Mouse (Mus musculus) adrenal gland, postnatal 14 days (tissue): ENCODE measurements around the gene Mrpl2. TPM values are rescaled to one million over a fixed set of nuclear protein-coding genes. Genes with fewer than 3 reads are reported as not detected.

Source experiments
- DNase-seq: peaks from one replicate; pipeline ENCODE4 v3.0.0; 2021; ENCODE audit warnings: mixed read lengths
- total RNA-seq: library from RNA; stranded (reverse); gene quantifications from 2 replicates; pipeline ENCODE4 v1.2.3, GENCODE M21; 2021

The Mrpl2 gene
- total RNA-seq, 1 experiment from 2014 or later, result 134 TPM

- no peak for DNase-seq
Measured at GRCm38 (mm10) chr17:46627409-46627808, 18.6 kb upstream of the Mrpl2 start.

DNA sequence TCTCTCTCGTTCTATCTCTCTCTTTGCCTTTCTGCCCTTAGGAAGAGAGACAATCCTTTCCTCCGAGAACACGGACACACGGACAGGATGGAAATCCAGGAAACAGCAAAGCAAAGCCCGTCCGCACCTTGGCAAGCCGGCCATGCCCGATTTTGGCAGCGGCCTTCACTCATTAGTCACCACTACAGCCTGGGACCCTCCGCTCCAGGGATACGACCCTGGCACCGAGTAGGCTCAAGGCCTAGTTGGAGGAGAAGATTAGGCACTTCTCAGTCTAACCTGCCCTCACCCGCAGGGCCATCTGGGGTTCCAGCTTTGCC, 17.6 kb upstream of the Mrpl2 start:
- DNase-seq, result no peak

DNA sequence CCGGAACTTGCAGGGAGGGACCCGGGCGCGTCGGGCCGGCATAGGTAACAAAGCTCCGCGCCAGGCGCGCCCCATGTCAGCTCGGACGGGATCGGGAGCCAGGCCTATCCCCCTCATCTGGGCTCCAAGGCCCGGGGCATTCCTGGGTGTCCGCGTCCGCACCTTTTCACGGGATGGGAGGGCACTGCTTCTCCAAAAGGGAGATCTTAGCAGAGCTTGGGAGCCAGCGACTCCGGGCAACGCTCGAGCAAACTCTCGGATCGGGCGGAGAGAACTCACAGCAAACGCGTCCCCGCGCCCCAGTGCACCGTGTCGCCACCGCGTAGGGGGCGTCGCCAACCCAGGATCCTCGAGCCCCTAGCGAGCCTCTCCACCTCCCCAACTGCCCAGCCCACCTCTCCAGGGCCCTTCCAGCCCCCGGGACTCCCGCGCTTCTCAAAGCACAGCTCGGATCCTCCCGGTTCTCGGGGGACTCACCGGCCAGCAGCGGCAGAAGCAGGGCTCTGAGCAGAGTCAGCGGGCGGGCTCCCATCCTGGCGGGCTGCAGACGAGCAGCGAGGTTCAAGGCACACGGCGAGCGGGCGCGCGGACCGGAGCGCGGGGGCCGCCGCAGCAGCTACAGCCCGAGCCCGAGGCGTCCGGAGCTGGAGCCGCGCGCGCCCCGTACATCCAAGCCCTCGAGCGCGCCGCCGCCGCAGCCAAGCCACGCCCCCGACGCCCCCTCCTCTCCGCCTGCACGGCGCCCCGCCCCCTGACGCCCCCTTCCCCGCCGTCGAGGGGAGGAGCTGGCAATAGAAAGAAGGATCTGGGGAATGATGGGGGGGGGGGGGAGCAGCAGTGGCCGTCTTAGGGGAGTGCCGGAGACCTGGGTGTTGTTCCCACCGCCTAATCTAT, 17.0 kb upstream of the Mrpl2 start, which contains the start of gene Ptk7:
Gene Ptk7 (minus strand): TSS at position 714 of the 894 bp plus-strand sequence.
- peak; percentile 80 for DNase-seq

- peak; percentile 45 for DNase-seq
Measured at GRCm38 (mm10) chr17:46629685-46630441, 16.2 kb upstream of the Mrpl2 start.

GRCm38 (mm10) chr17:46636831-46637523, 9.1 kb upstream of the Mrpl2 start:
- peak; percentile 77 for DNase-seq

GRCm38 (mm10) chr17:46639929-46640328, 6.1 kb upstream of the Mrpl2 start:
- no peak for DNase-seq

GRCm38 (mm10) chr17:46642060-46642459, 4.0 kb upstream of the Mrpl2 start:
- no peak for DNase-seq

GRCm38 (mm10) chr17:46644152-46644805, 1.8 kb upstream of the Mrpl2 start:
- DNase-seq, result no peak

GRCm38 (mm10) chr17:46644916-46645475, 1.0 kb upstream of the Mrpl2 start:
- peak; percentile 87 for DNase-seq

DNA sequence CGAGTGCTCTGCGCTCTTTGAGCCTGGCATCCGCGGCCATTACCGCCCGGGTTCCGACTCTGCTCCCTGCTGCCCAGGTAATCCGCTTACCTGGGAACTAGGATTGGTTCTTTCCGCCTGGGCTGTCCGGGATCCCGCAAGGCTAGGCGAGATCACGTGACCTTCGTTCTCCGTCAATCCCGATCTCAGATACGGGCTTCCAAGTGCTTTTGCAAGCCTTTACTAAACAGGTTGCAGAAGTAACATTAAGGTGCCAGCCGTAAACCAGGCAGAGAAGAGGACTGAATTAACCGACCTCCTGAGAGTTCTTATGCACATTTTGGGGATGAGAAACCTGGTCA, 263 bp downstream of the Mrpl2 start:
- DNase-seq, result no peak

DNA sequence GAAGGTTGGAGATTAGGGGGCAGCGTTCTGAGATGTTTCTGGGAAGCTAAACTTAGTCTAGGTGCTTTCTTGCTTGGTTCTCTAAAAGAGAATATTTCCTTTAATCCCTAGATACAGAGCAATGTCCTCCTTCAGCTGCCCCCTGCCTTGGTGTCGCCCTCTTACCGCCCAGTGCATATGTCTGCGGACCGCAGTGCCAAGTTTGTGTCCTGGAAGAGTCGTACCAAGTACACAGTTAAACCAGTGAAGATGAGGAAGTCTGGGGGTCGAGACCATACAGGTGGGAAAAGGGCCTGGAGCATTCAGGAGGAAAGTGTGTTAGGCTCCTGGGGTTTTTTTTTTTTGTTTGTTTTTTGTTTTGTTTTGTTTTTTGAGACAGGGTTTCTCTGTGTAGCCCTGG, 1.2 kb downstream of the Mrpl2 start:
- DNase-seq, result no peak

DNA sequence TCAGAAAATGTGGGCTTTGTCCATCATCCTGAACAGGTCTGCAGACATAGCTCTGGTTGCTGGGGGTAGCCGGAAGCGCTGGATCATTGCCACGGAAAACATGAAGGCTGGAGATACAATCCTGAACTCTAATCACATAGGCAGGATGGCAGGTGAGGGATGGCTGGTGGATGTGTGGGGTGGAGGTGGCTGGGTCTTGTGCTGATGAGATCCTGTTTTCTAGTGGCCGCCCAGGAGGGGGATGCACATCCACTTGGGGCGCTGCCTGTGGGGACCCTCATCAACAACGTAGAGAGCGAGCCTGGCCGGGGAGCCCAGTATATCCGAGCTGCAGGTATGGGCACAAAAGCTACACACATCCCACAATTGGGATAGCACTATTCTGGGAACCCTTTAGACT, 2.4 kb downstream of the Mrpl2 start:
- no peak for DNase-seq

DNA sequence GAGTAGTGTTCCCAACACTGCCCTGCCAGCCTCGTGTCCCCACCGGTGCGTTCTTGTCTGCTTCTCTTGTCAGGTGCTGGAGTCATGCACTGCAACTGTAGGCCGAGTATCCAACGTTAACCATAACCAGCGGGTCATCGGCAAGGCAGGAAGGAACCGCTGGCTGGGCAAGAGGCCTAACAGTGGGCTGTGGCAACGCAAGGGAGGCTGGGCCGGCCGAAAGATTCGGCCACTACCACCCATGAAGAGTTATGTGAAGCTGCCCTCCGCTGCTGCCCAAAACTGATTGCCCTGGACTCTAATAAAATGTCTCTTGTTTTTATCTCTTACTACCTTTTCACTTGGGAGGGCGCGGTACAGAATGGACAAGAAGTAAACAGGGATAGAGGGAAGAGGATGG, 3.8 kb downstream of the Mrpl2 start:
- peak; percentile 35 for DNase-seq

GRCm38 (mm10) chr17:46650232-46651031, 4.4 kb downstream of the Mrpl2 start, which contains the start of gene Cul7:
Cul7 (plus strand) TSS chr17:46650337.
- DNase-seq, result peak; percentile 96

DNA sequence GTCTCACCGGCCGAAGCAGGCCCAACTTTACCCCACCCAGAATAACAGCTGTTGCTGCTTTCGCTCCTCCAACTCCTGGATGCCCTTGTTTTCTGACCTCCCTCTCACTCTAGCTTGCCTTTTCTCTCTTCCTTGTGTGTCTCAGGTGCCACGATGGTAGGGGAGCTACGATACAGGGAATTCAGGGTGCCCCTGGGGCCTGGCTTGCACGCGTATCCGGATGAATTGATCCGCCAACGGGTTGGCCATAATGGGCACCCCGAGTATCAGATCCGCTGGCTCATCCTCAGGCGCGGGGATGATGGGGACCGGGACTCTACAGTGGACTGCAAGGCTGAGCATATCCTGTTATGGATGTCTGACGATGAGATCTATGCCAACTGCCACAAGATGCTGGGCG, 5.3 kb downstream of the Mrpl2 start:
- no peak for DNase-seq

GRCm38 (mm10) chr17:46651755-46652547, 5.9 kb downstream of the Mrpl2 start:
- DNase-seq, result no peak

GRCm38 (mm10) chr17:46656054-46656453, 10.0 kb downstream of the Mrpl2 start:
- no peak for DNase-seq

GRCm38 (mm10) chr17:46661351-46661750, 15.3 kb downstream of the Mrpl2 start:
- no peak for DNase-seq

GRCm38 (mm10) chr17:46661981-46662380, 16.0 kb downstream of the Mrpl2 start:
- DNase-seq, result no peak

GRCm38 (mm10) chr17:46662730-46663129, 16.7 kb downstream of the Mrpl2 start:
- DNase-seq, result no peak
